Mouse (Mus musculus) liver, postnatal 0 days (tissue): Measurements from ENCODE around the gene Mrpl55. TPM values are rescaled to one million over a fixed set of nuclear protein-coding genes. Genes with fewer than 3 reads are reported as not detected.

Experiments used
- ATAC-seq: fragments of 200-750 bp; cut with Nextera tagmentation; 2 replicates; pipeline ENCODE4 v1.8.0; 2017; ENCODE audit warnings: mild to moderate bottlenecking, moderate library complexity
- DNase-seq: peaks from one replicate; pipeline ENCODE4 v3.0.0-alpha.2; 2016
- H3K27ac ChIP-seq: fragments of 300-500 bp; sonication (generic); 2 replicates; pipeline ENCODE4 v1.5.1; 2014; ENCODE audit warnings: antibody characterized with exemption, moderate library complexity, mild to moderate bottlenecking, low read depth
- H3K27me3 ChIP-seq: fragments of 300-500 bp; sonication (generic); 2 replicates; pipeline ENCODE4 v1.6.1; 2014; ENCODE audit warnings: low read length, control low read depth, mixed read lengths; ENCODE audit not compliant: insufficient read depth
- H3K36me3 ChIP-seq: fragments of 300-500 bp; sonication (generic); replicated peaks from 2 replicates; pipeline ENCODE4 v1.6.1; 2014; ENCODE audit warnings: mild to moderate bottlenecking, control low read depth, low read length, moderate library complexity, mixed read lengths; ENCODE audit not compliant: insufficient read depth
- H3K4me1 ChIP-seq: fragments of 300-500 bp; sonication (generic); 2 replicates; pipeline ENCODE4 v1.6.1; 2014; ENCODE audit warnings: antibody characterized with exemption, mild to moderate bottlenecking, control low read depth; ENCODE audit not compliant: insufficient read depth
- H3K4me2 ChIP-seq: fragments of 300-500 bp; sonication (generic); 2 replicates; pipeline ENCODE4 v1.6.1; 2014; ENCODE audit warnings: low read depth, mild to moderate bottlenecking, low read length, moderate library complexity, mixed read lengths
- H3K4me3 ChIP-seq: fragments of 300-500 bp; sonication (generic); 2 replicates; pipeline ENCODE4 v1.5.1; 2014; ENCODE audit warnings: low read depth, low read length
- H3K9ac ChIP-seq: fragments of 300-500 bp; sonication (generic); replicated peaks from 2 replicates; pipeline ENCODE4 v1.6.1; 2014; ENCODE audit warnings: mild to moderate bottlenecking, moderate library complexity
- H3K9me3 ChIP-seq: fragments of 300-500 bp; sonication (generic); 2 replicates; pipeline ENCODE4 v1.6.1; 2016; ENCODE audit warnings: mild to moderate bottlenecking, control low read depth, low read length, mixed read lengths
- CTCF ChIP-seq: sonication (generic); IDR thresholded peaks from 2 replicates; pipeline ENCODE4 v1.5.1; 2016; ENCODE audit warnings: antibody characterized with exemption, low read depth
- EP300 ChIP-seq: IDR thresholded peaks from 2 replicates; pipeline ENCODE4 v1.6.1; 2016; ENCODE audit warnings: antibody characterized with exemption, low read depth, mild to moderate bottlenecking
- WGBS: fragments of 180-500 bp; shearing (Covaris S2); extraction: QIAGEN DNeasy Blood & Tissue Kit; methylation state at CpG from one replicate; pipeline ENCODE4 v1.1.7; 2014; ENCODE audit not compliant: insufficient replicate concordance; 5-methylcytosine and 5-hydroxymethylcytosine counted together
- polyA plus RNA-seq: library from polyadenylated mRNA; unstranded; fragments of >200 nt; fragmentation: Nextera tagmentation; extraction: Ambion mirVana; gene quantifications from 2 replicates; pipeline ENCODE4 v1.2.1, GENCODE M21; 2015

Mrpl55 gene
- polyA plus RNA-seq, 1 experiment from 2014 or later: 65.2 TPM

DNA sequence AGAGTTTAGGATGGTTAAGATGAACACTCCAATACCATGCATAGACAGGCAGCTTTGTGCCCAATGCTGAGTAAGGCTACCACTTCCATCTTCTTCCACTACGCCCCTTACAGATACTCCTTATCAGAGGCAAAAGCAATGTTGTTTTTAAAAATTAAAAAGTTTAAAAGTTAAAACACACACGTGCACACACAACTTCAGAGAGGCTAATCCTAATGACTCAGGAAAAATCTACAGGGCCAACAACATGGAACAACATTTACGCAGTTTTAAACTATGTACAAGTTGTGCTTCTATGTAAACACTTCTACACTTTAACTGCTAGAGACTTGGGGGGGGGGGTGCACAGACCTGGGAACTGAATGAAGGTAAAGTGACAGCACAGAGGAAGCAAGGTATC is 21.7 kb downstream of the Mrpl55 start:
- peaks cover 77% of the 10 kb centered on the region for H3K4me1 ChIP-seq
- ATAC-seq (no peak), DNase-seq (no peak)
- 63% methylated on average over 3 of the region's 3 CpGs for WGBS
- TF ChIP-seq CTCF (no peak), EP300 (no peak)
- H3K36me3 ChIP-seq: peaks cover 3% of the 10 kb centered on the region; the same call in 1 of the 2 replicates
- no peak overlapping the region for H3K9ac ChIP-seq
- 0 out of 2 replicates have a peak overlapping the region, but pooled peaks have one; percentile 46 for H3K27ac ChIP-seq
- no peaks in the 10 kb centered on the region for H3K27me3 ChIP-seq
- no peaks in the 10 kb centered on the region for H3K9me3 ChIP-seq
- H3K4me2 ChIP-seq: no peak overlapping the region
- H3K4me3 ChIP-seq: no peak overlapping the region

GRCm38 (mm10) chr11:59224470-59224869 is 22.2 kb downstream of the Mrpl55 start:
- no peak overlapping the region for H3K9ac ChIP-seq
- no peak for TF ChIP-seq CTCF
- no peak for TF ChIP-seq EP300
- 18% methylated on average over 2 of the region's 2 CpGs for WGBS
- no peak for DNase-seq
- H3K36me3 ChIP-seq: peaks cover 3% of the 10 kb centered on the region; the same call in 1 of the 2 replicates
- peak overlapping the region; percentile 46 for H3K27ac ChIP-seq
- peaks cover 77% of the 10 kb centered on the region for H3K4me1 ChIP-seq
- peak overlapping the region; percentile 3; the same call in 1 of the 2 replicates for H3K4me2 ChIP-seq
- ATAC-seq: no peak
- no peaks in the 10 kb centered on the region for H3K9me3 ChIP-seq
- no peaks in the 10 kb centered on the region for H3K27me3 ChIP-seq
- H3K4me3 ChIP-seq: no peak overlapping the region

DNA sequence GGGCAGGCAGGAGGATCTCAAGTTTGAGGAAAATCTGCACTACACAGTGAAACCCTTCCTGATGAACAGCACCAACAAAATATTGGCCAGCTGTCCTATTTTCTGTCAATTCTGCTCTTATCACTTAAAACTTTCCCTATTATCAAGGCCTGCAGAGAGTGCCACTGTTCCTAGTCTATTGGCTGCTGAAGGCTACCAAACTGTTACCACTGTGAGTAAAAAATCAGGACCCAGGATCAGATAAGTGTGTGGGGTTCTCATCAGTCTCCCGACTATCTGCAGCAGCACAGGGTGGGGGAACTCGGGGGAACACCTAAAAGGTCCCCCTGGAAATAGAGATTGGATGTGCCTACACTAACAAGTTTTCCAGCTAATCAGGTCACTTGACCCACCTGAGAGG is 22.9 kb downstream of the Mrpl55 start:
- H3K4me2 ChIP-seq: peak overlapping the region; percentile 87
- WGBS: 22% methylated on average over 2 of the region's 2 CpGs
- peak overlapping the region; percentile 18; the same call in 1 of the 2 replicates for H3K9ac ChIP-seq
- H3K4me3 ChIP-seq: peak overlapping the region; percentile 100
- ATAC-seq (no peak), DNase-seq (no peak)
- no peaks in the 10 kb centered on the region for H3K9me3 ChIP-seq
- peaks cover 3% of the 10 kb centered on the region; the same call in 1 of the 2 replicates for H3K36me3 ChIP-seq
- peak overlapping the region; percentile 46; the same call in 1 of the 2 replicates for H3K27ac ChIP-seq
- no peaks in the 10 kb centered on the region for H3K27me3 ChIP-seq
- H3K4me1 ChIP-seq: peaks cover 71% of the 10 kb centered on the region
- TF ChIP-seq CTCF (no peak), EP300 (no peak)

GRCm38 (mm10) chr11:59226251-59226650 is 24.0 kb downstream of the Mrpl55 start:
- H3K4me1 ChIP-seq: peaks cover 64% of the 10 kb centered on the region
- ATAC-seq (no peak), DNase-seq (no peak)
- H3K27me3 ChIP-seq: no peaks in the 10 kb centered on the region
- peak overlapping the region; percentile 11 for H3K27ac ChIP-seq
- WGBS: 22% methylated on average over 3 of the region's 3 CpGs
- H3K4me3 ChIP-seq: peak overlapping the region; percentile 100
- peak overlapping the region; percentile 87 for H3K4me2 ChIP-seq
- H3K36me3 ChIP-seq: no peaks in the 10 kb centered on the region
- H3K9me3 ChIP-seq: no peaks in the 10 kb centered on the region
- H3K9ac ChIP-seq: peak overlapping the region; percentile 100
- no peak for TF ChIP-seq CTCF

GRCm38 (mm10) chr11:59226787-59227603 is 24.7 kb downstream of the Mrpl55 start:
- H3K9me3 ChIP-seq: no peaks in the 10 kb centered on the region
- ATAC-seq (no peak), DNase-seq (peak; percentile 34)
- 2% methylated on average over 21 of the region's 21 CpGs for WGBS
- H3K4me2 ChIP-seq: peak overlapping the region; percentile 87
- peaks cover 57% of the 10 kb centered on the region for H3K4me1 ChIP-seq
- no peak for TF ChIP-seq EP300
- TF ChIP-seq CTCF: no peak
- peak overlapping the region; percentile 100 for H3K4me3 ChIP-seq
- no peaks in the 10 kb centered on the region for H3K36me3 ChIP-seq
- no peaks in the 10 kb centered on the region for H3K27me3 ChIP-seq
- peak overlapping the region; percentile 100 for H3K9ac ChIP-seq
- H3K27ac ChIP-seq: peak overlapping the region; percentile 98

GRCm38 (mm10) chr11:59227604-59228121 is 25.4 kb downstream of the Mrpl55 start:
- Histone ChIP-seq H3K27ac (peak overlapping the region; percentile 98), H3K27me3 (no peaks in the 10 kb centered on the region), H3K4me2 (peak overlapping the region; percentile 87), H3K9me3 (no peaks in the 10 kb centered on the region), H3K36me3 (no peaks in the 10 kb centered on the region), H3K4me3 (peak overlapping the region; percentile 100), H3K4me1 (peaks cover 50% of the 10 kb centered on the region), H3K9ac (peak overlapping the region; percentile 100)
- 1% methylated on average over 46 of the region's 51 CpGs for WGBS
- TF ChIP-seq EP300: no peak
- no peak for TF ChIP-seq CTCF
- ATAC-seq: peak; percentile 73
- no peak for DNase-seq
